Mouse (Mus musculus) monocyte, adult 2 months (primary cell): ENCODE measurements around the gene Psmd14.

ENCODE experiments used
- DNase-seq, 2 experiments: peaks; one replicate each; pipeline ENCODE4 v3.0.0; 2022; ENCODE audit warnings: low spot score in 2 of 2, low read depth in 1 of 2

Gene Psmd14

DNA sequence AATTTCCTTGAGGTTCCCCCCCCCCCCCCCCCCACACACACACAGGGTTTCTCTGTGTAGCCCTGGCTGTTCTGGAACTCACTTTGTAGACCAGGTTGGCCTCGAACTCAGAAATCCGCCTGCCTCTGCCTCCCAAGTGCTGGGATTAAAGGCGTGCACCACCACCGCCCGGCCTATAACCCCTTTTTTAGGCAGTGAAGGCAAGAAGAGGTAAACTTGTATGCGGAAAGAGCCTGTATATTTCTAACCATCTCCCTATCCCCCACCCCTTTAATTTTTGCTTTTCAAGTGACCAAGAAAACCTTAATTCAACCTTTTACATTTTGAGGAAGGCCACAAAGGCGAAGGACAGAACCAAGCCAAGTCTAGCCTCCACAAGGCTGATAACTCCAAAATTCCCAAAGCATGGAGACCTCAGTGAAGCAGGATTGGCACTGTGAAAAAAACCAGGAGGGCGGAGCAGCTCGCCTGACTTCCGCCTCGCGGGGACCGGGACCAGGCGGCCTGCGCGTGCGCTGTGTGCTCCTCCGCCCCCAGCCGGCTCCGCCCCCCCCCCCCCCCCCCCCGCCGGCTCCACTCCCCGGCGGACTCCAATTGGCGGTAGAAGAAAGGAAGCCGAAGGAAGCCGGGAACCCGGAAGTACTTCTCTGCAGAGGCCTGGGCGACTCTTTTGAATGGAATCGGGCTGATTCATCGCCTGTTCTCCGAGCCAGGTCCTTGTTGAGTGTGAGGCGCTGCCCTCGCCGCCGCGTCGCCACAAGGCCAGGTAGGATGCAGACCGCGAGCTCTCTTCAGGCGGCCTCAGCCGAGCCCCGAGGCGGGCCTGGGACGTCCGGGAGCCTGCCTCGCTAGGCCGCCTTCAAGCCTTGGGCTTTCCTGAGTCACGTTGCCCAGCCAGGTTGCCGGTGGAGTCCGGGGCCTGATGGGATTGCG is at the start of gene Psmd14:
Gene Psmd14, plus strand, starts transcription at position 587 of the 933 bp plus-strand sequence.
- DNase-seq: peak; percentile 71 to 76

DNA sequence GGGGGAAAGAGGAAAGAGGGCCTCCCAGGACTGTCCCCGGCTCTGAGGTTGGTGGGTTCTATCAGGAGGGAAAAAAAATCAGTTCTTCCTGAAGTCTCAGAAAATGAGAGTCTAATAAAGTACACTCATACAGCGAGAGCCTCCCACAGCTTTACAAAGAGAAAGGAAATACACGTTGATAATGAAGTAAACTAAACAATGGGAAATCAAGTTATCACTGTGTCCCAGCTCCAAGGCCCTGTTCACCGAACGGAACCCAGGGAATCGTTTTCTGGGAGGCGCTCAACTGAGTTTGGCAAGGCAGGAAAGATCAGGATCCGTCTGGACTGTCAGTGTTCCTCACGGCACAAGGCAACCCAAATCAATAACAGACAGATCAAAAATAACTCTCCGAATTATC is 48.7 kb upstream of the Psmd14 start:
- no peak for DNase-seq

DNA sequence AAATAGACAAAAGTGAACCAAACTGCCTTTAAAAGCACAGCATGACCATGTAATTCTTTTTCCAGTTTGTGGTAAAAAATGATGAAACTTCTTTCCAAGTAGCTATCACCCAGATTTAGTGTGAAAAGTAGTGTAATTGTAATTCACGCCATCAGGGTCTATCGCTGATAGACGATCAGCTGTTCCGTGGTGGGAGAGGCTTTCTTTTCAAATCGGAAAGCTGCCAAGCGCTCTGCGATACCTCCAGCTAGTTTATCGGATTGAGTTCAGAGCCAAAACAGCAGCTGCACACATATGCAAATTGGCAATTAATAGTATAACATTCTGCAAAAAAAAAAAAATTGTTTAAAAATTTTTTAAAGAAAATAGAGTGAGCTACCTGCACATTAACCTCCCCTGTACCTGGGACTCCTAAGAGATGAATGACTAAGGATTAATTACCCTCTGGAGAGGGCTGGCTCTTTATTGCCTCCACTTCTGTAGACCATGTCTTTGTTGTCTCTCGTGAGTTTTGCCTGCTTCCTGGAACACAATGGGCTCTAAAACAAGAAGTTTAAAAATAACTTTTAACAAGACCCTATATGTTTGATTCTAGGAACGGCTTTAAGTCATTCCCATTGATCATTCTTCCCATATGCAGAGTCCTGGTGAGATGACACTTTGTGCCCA is 47.8 kb upstream of the Psmd14 start:
- DNase-seq: no peak

DNA sequence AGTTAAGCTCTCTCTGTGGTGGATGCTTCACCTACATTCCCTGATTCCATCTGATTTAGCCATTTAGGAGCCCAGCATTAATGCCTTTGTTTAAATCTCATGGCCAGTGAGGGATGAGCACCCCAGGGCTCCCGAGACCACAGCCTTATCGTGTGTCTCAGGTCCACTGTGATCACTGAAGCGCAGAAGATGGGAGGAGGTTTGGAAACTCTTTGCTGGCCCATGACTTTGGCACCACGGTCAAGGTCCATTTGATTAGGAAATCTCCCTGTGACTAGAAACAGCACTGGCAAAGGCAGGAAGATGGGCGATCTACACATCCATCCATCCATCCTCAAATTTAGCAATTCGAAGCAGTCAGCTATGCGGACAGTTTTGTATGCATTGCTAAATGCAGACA is 44.1 kb upstream of the Psmd14 start:
- DNase-seq: no peak

DNA sequence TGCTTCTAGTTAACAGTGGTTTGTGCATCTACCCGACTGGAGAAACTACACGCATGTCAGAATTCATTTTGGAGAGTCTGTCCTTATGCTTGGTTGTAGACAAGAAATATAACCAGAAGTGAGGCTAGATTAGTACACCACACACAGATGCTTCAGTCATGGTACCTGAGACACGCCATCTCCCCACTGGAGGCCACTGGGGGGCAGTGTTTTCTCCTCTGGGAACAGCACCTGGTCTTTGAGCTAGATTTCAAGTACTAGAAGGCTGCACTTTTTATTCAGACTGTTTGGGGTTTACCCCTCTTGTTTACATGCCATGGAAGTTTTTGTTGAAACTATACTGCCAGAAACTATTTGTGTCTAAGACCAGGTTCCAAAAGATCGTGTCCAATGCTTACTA is 43.2 kb upstream of the Psmd14 start:
- DNase-seq: no peak

DNA sequence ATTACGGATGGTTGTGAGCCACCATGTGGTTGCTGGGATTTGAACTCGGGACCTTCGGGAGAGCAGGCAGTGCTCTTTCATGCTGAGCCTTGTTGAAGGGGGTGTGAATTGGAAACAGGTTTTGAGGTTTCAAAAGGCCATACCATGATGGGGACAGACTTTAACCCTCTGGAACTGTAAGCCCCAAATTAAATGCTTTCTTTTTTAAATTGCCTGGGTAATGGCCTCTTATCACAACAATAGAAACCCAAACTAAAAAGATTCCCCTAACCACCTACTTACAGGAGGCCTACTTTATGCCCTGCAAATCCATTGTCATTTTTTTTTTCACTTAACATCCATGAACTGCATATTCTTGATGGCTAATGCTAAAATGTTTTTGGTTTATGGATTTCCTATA is 36.9 kb upstream of the Psmd14 start:
- DNase-seq: no peak

DNA sequence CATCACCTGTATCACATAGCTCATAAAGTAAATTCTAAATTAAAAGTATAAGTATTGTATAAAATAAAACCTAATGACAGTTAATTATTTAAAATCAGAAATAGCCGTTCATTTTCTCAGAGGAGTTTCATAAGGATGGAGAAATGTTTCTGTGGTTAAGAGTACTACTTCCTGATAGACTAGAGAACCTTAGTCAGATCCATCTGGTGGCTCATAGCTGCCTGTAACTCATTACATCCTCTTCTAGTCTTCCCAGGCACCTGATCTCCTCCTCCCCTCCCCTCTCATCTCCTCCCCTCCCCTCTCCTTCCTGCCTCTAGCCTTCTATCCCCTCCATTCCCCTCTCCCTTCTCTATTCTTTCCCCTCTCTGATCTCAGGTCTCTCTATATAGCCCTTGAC is 29.9 kb upstream of the Psmd14 start:
- no peak for DNase-seq

DNA sequence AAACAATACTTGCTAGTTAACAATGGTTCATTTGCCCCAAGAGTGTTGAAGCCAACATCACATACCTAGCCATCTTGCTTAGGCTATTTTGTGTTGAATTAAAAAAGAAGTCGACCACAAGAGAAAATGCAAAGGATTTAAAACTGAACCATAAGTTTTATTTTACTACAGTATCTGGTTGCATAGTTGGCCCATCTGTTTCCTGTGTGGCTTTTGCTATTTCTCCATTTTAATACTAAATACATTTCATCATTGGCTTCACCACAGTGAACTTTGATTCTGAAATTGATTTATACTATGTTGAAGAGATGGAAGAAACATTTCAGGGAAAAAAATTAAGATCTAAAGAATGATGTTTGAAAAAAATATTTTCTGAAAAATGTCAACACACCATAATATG is 25.0 kb upstream of the Psmd14 start:
- no peak for DNase-seq

DNA sequence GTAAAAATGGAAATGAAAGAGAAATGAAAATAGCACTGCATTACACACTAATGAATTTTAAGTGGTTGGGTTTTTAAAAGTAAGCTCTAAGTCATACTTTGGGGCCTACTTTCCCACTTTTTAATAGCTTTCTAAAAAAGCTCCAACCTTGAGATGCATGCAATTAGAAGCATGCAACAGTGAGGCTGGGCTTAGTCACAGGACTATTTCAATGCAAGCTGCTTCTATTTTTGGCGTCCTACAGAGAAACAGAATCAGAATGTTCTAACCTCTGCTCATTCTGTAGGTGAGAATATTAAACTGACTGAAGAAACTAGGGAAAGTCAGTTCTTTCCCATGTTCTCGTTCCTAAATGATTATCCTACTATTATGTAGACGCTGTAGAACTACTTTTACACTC is 22.4 kb upstream of the Psmd14 start:
- DNase-seq: no peak

DNA sequence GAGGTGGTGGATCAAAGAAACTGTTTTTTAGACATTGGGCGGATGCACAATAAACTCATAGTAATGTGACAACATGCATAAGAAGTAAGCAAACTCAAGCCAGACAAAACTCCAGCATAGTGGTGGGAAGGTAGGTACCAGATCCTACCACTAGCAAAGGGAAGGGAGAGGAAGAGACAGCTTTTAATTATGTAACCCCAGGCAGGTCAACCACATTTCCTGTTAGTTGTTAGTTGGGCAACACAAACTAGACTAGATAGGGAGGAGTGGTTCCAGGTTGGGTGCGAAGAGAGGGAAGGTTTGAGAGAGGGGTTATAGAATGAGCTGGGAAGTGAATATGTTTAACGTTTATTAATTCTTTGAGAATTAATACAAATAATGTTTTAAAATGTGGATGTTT is 1.9 kb upstream of the Psmd14 start:
- DNase-seq: no peak

DNA sequence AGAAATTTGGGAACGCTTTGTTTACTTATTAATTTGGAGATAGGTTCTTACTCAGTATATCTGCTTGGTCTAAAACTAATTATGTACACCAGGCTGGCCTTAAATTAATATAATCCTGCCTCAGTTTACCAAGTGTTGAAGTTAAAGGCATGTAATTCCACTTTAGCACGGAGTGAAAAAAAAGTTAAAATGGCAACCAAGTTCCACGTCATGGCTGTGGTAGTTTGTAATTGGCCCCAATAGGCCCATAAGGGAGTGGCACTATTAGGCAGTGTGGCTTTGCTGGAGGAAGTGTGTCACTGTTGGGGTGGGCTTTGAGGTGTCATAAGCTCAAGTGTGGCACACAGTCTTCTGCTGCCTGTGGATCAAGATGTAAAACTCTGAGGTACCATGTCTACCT is 1.0 kb downstream of the Psmd14 start:
- no peak for DNase-seq

DNA sequence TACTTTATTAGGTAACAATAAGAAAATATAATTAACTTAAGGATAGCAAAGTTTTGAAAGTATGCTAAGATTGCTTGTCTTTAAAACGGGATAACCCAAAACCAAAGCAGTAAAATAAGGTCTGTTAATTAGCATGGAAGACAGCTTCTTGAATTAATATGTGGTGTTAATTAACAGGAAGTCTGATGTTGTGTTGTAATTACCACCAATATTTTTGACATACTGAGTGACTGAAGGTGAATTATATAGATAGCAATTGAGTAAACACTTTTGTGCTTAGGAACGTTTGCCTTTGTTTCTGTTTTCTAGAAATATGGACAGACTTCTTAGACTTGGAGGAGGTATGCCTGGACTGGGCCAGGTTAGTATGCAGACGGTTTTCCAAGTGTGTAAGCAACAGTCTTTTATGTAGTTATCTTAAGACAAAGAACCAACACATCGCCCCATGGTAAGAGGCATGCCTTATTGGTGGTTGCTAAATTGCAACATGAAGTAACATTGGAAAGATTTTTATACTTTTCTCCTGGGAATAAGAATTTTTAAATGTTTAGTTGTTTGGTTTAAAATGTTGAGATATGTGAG is 11.0 kb downstream of the Psmd14 start:
- no peak for DNase-seq

DNA sequence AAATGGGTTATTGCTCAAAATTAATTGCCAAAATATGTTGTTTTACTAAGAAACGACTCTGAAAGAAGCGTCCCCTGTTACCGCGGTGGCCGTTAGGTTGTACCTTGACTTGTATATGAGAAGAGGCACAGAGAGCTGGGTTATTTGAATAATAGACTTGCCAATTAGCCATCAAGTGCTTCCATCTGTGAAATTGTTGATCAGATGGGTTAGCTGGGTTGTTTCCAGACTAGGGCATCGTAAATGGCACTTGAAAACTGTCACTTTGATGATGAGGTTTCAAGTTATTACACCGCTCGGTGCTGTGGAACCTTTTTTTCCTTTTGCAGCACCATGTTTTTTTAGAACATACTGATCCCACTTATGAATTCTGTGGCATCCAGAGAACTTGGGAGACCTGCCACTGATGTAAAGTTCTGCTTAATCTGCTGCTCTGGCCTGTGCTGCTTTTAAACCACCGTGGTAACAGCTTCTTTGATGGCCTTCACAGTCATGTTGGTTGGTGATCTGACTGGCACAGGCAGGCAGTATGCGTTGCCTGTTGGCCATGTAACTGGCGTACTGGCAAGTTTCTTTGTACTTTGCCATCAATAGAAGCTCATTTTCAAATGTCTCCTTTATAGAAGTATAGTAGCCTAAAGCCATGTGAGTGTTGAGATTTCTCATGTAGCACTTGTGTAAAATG is 21.4 kb downstream of the Psmd14 start:
- DNase-seq: no peak

DNA sequence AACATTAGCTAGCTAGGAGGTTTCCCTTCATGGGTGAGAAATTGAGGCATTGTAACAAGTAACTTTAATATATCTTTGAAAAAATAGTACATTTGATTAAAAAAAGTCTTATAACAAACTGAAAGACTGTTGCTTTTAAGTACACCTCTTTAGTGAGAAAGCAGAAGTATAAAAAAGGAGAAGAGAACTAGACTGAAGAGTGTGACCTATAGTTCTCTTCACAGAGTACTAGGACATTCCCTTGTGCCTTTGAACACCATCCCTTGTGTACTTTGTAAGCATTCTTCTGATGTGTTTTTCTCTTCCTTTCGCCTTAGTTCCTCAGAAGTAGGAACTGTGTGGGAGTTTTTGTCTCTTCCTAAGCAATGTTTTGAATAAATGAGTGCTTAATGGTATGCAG is 22.7 kb downstream of the Psmd14 start:
- no peak for DNase-seq

DNA sequence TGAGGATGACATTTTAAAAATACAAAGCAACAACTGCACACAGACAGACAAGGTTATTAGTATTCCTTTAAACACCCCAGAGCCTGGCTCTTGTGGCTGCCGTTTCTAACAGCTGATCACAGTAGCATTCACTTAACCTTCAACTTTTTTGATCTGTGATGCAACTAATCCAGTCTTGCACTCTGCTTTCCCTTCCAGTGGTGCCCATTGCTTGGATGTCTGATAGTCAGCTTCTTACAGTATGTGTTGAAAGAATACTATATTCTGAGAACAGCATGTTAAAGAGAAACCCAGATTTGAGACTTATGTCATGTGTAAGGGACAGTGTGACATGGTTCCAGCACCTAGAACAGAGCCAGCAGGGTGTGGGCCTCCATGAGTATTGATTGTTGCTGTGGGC is 34.6 kb downstream of the Psmd14 start:
- DNase-seq: no peak

DNA sequence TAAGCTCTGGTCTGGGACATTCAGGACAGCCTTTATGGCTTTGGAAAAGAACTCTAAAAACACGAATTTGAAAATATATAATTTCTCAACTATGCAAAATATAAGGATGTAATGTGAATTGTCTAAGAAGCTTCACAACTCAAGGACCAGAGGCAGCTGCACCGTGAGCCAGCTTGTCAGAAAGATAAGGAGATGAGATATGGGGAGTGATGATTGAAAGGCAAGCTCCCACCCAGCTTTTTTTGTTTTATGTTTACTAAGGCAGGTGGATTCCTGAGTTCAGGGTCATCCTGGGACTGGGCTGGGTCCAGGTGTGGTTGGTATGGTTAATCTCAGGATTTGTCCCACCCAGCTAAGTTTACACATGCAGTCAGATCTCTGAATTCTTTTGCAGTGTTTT is 35.1 kb downstream of the Psmd14 start:
- no peak for DNase-seq

DNA sequence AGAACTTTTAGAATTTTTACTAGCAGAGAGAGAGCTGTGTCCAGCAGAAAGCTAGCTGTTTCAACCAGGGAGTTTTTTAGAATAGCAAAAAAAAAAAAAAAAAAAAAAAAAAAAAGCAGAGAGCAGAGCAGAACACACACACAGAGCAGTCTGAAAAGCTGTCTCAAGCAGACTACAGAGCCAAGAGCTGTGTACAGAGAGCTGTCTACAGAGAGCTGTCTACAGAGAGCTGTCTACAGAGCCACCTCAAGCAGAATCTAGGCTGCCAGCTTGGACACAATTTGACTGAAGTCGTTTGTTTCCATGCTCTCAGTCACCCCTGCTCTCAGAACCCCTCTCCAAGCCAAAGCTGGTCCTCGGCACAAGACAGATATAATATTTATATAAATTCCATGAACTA is 35.9 kb downstream of the Psmd14 start:
- DNase-seq: no peak

DNA sequence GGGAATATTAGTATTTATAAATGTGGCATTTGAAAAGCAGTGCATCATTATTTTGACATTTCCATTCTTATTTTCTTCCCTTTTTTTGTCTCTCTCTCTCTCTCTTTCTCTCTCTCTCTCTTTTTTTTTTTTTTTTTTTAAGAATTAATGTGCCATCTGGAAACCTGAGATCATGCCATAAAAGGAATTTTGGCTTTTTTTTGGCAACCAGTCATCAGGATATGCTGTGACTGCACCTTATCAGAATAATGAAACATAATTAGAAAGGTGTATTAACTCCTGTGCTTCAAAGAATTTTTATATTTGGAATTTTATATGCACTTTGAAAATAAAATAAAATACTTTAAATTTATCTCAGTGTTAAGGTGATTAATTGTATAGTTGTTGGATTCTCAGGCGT is 39.2 kb downstream of the Psmd14 start:
- DNase-seq: no peak

DNA sequence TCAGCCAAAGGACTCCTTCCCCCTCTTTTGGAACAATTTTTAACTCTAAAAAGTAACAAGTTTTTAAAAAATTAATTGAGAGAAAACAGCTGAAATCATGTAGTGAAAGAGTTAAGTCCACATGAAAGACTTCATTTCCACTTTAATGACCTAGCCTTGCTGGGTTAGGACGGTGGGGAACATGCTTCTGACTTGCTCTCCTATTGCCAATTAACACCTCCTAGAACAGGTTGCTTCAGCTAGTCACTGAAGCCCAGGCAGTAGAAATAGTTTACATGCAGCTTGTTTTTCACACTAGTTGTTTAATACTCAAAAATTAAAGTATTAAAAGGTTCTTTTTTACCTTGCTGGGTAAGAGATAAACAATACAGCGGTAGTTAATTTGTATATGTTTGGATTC is 39.8 kb downstream of the Psmd14 start:
- DNase-seq: no peak

DNA sequence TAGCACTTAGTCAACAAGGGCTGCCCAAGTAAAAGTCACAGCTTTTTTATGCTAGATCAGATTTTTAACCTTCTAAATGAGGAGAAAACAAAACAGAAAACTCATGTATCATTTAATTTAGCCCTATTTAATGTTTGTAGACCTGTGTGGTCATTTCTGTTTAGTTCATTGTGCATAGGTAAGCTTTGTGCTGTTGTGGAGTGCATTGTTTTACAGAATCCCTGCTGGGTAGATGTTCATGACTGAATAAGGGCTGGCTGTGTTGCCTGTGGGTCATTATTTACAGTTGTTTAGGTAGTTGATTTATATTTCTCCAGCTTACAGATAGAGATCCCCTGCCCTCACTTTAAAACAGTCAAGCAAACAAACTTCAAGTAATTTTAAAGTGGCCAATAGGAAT is 40.9 kb downstream of the Psmd14 start:
- DNase-seq: no peak

DNA sequence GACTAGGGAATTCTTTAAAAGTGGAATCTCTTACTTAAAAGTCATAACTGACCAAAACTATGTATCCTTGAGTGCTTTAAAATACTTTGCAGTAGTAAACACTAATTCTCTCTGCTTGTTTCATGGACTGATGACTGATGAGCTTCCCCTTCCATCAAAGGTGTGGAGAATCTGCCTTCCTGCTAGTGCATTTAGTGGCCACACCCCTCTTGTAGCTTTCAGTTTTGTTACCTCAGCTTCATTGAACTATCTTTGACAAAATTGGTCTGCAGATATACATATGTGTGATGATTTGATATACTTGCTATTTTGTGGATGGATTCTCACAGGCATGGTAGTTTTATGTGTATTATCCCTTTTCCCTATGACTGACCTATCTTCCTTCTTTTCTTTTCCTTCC is 43.5 kb downstream of the Psmd14 start:
- no peak for DNase-seq
